Mouse (Mus musculus) stomach, embryonic 16.5 days (tissue): Measurements from ENCODE around the gene Dpf2. TPM values are rescaled to one million over a fixed set of nuclear protein-coding genes. Genes with fewer than 3 reads are reported as not detected.
"Not testable (repeated sequence)": the region's sequence is repeated elsewhere in the genome, so short reads cannot be mapped to it uniquely, and the experiment has no call there.

Source experiments
- ATAC-seq: fragments of 200-750 bp; cut with Nextera tagmentation; 2 replicates; pipeline ENCODE4 v1.8.0; 2017; ENCODE audit warnings: moderate number of reproducible peaks, moderate TSS enrichment; ENCODE audit not compliant: insufficient read depth, low FRiP score
- H3K27ac ChIP-seq: fragments of 300-500 bp; sonication (generic); 2 replicates; pipeline ENCODE4 v1.5.1; 2014; ENCODE audit warnings: low read length
- H3K27me3 ChIP-seq: fragments of 300-500 bp; sonication (generic); 2 replicates; pipeline ENCODE4 v1.6.1; 2014; ENCODE audit warnings: low read length, control low read depth, mixed read lengths; ENCODE audit not compliant: control insufficient read depth, insufficient read depth
- H3K36me3 ChIP-seq: fragments of 300-500 bp; sonication (generic); 2 replicates; pipeline ENCODE4 v1.6.1; 2014; ENCODE audit warnings: low read length; ENCODE audit not compliant: control insufficient read depth, insufficient read depth
- H3K4me1 ChIP-seq: fragments of 300-500 bp; sonication (generic); 2 replicates; pipeline ENCODE4 v1.6.1; 2014; ENCODE audit warnings: low read length, control low read depth, mixed read lengths; ENCODE audit not compliant: control insufficient read depth, insufficient read depth
- H3K4me2 ChIP-seq: fragments of 300-500 bp; sonication (generic); 2 replicates; pipeline ENCODE4 v1.6.1; 2014; ENCODE audit warnings: low read depth, low read length, mixed read lengths
- H3K4me3 ChIP-seq: fragments of 300-500 bp; sonication (generic); replicated peaks from 2 replicates; pipeline ENCODE4 v1.5.1; 2014; ENCODE audit warnings: mild to moderate bottlenecking, low read length
- H3K9ac ChIP-seq: fragments of 300-500 bp; sonication (generic); 2 replicates; pipeline ENCODE4 v1.6.1; 2014; ENCODE audit warnings: low read length
- H3K9me3 ChIP-seq: fragments of 300-500 bp; sonication (generic); replicated peaks from 2 replicates; pipeline ENCODE4 v1.6.1; 2016; ENCODE audit warnings: low read length, control low read depth; ENCODE audit not compliant: control insufficient read depth
- WGBS: fragments of 180-500 bp; shearing (Covaris S2); extraction: QIAGEN DNeasy Blood & Tissue Kit; methylation state at CpG from one replicate; pipeline ENCODE4 v1.1.7; 2014; 5-methylcytosine and 5-hydroxymethylcytosine counted together
- polyA plus RNA-seq: library from polyadenylated mRNA; unstranded; fragments of >200 nt; fragmentation: Nextera tagmentation; extraction: Ambion mirVana; gene quantifications from 2 replicates; pipeline ENCODE4 v1.2.1, GENCODE M21; 2015

Dpf2 gene
- polyA plus RNA-seq, 1 experiment from 2014 or later = 117 TPM

GRCm38 (mm10) chr19:5892262-5892661, 20.5 kb downstream of the Dpf2 start:
- no peak for ATAC-seq
- H3K9ac ChIP-seq = no peak overlapping the region
- H3K27ac ChIP-seq = no peak overlapping the region
- H3K4me1 ChIP-seq = peaks cover 7% of the 10 kb centered on the region; the same call in 1 of the 2 replicates
- H3K36me3 ChIP-seq = peaks cover 9% of the 10 kb centered on the region
- H3K27me3 ChIP-seq = no peaks in the 10 kb centered on the region
- no peaks in the 10 kb centered on the region for H3K9me3 ChIP-seq
- H3K4me2 ChIP-seq = no peak overlapping the region
- H3K4me3 ChIP-seq = no peak overlapping the region
- WGBS = 89% methylated on average over 7 of the region's 7 CpGs

GRCm38 (mm10) chr19:5891521-5892258, 21.1 kb downstream of the Dpf2 start:
- 92% methylated on average over 12 of the region's 12 CpGs for WGBS

DNA sequence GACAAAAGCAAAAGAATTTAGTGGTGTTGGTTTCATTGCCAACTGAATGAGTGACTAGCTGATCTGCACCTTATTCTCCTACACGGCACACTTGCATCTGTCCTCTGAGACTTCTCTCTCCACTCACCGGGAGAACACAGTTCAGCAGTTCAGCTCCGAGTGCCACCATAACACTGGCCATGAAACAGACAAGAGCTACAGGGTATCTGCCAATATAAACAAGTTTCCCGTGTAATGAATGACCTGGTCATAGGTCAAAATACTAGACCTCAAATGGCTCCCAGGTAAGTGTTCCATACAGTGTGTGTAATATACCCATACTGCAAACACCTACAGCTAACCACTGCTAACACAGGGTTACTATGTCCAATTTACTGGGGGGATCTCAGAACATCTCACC, 23.6 kb downstream of the Dpf2 start:
- 41% methylated on average over 4 of the region's 4 CpGs for WGBS
- H3K4me3 ChIP-seq = no peak overlapping the region

More at GRCm38 (mm10) chr19:5891521-5892258, 21.1 kb downstream of the Dpf2 start:
- Histone ChIP-seq H3K9me3 (no peaks in the 10 kb centered on the region), H3K27ac (no peak overlapping the region), H3K4me1 (peaks cover 7% of the 10 kb centered on the region; the same call in 1 of the 2 replicates), H3K4me2 (no peak overlapping the region), H3K9ac (no peak overlapping the region), H3K27me3 (no peaks in the 10 kb centered on the region), H3K4me3 (no peak overlapping the region), H3K36me3 (peaks cover 7% of the 10 kb centered on the region)
- ATAC-seq = no peak

DNA sequence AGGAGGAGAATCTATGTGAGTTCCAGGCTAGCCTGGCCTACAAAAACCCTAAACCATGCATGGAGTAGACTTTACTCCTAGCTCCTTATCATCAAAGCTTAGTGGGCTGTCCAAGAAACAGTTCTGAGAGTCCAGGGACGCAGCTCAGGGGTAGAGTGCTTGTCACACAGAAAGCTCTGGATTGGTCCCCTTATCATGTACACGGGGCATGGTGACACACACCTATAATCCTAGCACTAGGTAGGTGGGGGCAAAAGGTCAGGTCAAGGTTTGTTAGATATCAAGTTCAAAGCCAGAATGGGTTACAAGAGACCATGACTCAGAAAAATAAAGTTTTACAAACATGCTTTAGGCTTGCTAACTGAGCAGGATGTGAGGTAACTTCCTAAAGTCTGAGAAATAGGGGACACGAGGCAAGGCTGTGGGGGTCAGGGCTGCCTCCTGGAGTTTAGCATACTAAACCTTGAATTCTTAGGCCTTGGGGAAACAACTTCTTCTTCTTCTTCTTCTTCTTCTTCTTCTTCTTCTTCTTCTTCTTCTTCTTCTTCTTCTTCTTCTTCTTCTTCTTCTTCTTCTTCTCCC, 25.5 kb downstream of the Dpf2 start:
- H3K9me3 ChIP-seq = no peaks in the 10 kb centered on the region
- WGBS = 66% methylated on average over 3 of the region's 3 CpGs
- no peak for ATAC-seq

More for the DNA sequence above, 23.6 kb downstream of the Dpf2 start:
- Histone ChIP-seq H3K27ac (no peak overlapping the region), H3K36me3 (no peaks in the 10 kb centered on the region), H3K9ac (no peak overlapping the region), H3K27me3 (no peaks in the 10 kb centered on the region), H3K4me2 (no peak overlapping the region), H3K4me1 (peaks cover 7% of the 10 kb centered on the region; the same call in 1 of the 2 replicates), H3K9me3 (no peaks in the 10 kb centered on the region)
- no peak for ATAC-seq

GRCm38 (mm10) chr19:5885838-5886237, 27.0 kb downstream of the Dpf2 start:
- Histone ChIP-seq H3K9ac (no peak overlapping the region), H3K27ac (no peak overlapping the region), H3K4me3 (no peak overlapping the region), H3K4me2 (no peak overlapping the region), H3K27me3 (no peaks in the 10 kb centered on the region), H3K36me3 (no peaks in the 10 kb centered on the region), H3K4me1 (no peaks in the 10 kb centered on the region), H3K9me3 (no peaks in the 10 kb centered on the region)
- ATAC-seq = no peak
- WGBS = 55% methylated on average over 4 of the region's 4 CpGs

More for the DNA sequence above, 25.5 kb downstream of the Dpf2 start:
- Histone ChIP-seq H3K36me3 (no peaks in the 10 kb centered on the region), H3K4me3 (no peak overlapping the region), H3K27ac (no peak overlapping the region), H3K27me3 (no peaks in the 10 kb centered on the region), H3K9ac (no peak overlapping the region), H3K4me2 (no peak overlapping the region), H3K4me1 (no peaks in the 10 kb centered on the region)

- H3K36me3 ChIP-seq = no peaks in the 10 kb centered on the region
- no peak overlapping the region for H3K4me3 ChIP-seq
- no peak overlapping the region for H3K27ac ChIP-seq
- H3K4me1 ChIP-seq = no peaks in the 10 kb centered on the region
- ATAC-seq = 0 out of 2 replicates have a peak, but pooled peaks have one; percentile 39
- H3K27me3 ChIP-seq = no peaks in the 10 kb centered on the region
- 43% methylated on average over 1 of the region's 1 CpGs for WGBS
- no peaks in the 10 kb centered on the region for H3K9me3 ChIP-seq
- H3K4me2 ChIP-seq = no peak overlapping the region
- no peak overlapping the region; the same call in 1 of the 2 replicates for H3K9ac ChIP-seq
Measured at GRCm38 (mm10) chr19:5883935-5884334, 28.9 kb downstream of the Dpf2 start.

GRCm38 (mm10) chr19:5882079-5882478, 30.7 kb downstream of the Dpf2 start:
- not testable (repeated sequence) for H3K4me3 ChIP-seq, H3K36me3 ChIP-seq, ATAC-seq, H3K4me1 ChIP-seq, H3K9ac ChIP-seq, H3K4me2 ChIP-seq, H3K27ac ChIP-seq, H3K9me3 ChIP-seq, H3K27me3 ChIP-seq
- WGBS = 75% methylated on average over 5 of the region's 5 CpGs

- Histone ChIP-seq H3K27me3 (no peaks in the 10 kb centered on the region), H3K27ac (no peak overlapping the region), H3K4me2 (no peak overlapping the region), H3K9me3 (no peaks in the 10 kb centered on the region), H3K36me3 (no peaks in the 10 kb centered on the region), H3K4me3 (no peak overlapping the region), H3K9ac (no peak overlapping the region), H3K4me1 (peaks cover 9% of the 10 kb centered on the region)
- ATAC-seq = no peak
- 85% methylated on average over 6 of the region's 6 CpGs for WGBS
Measured at GRCm38 (mm10) chr19:5881155-5881554, 31.7 kb downstream of the Dpf2 start.

DNA sequence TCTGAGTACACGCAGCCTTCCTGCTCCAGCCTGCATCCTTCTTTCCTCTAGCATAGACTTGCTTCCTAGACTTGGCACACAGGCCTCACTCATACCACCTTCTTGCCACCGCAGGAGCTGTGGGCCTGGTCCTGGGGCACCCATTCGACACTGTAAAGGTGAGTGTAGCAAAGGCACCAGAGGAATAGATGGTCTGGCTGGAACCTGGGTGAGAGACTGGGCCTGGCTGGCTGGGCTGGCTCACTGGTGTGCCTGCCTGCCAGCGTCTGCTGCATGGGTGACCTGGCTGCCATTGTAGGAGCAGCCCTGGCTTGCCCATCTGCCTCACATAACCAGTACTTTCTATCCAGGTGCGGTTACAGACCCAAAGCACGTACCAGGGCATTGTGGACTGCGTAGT, 33.1 kb downstream of the Dpf2 start:
- H3K27me3 ChIP-seq = no peaks in the 10 kb centered on the region
- ATAC-seq = no peak
- H3K4me1 ChIP-seq = peaks cover 14% of the 10 kb centered on the region
- H3K9ac ChIP-seq = no peak overlapping the region
- H3K4me2 ChIP-seq = no peak overlapping the region
- H3K4me3 ChIP-seq = no peak overlapping the region
- no peak overlapping the region for H3K27ac ChIP-seq
- no peaks in the 10 kb centered on the region for H3K36me3 ChIP-seq
- WGBS = 92% methylated on average over 7 of the region's 7 CpGs
- H3K9me3 ChIP-seq = no peaks in the 10 kb centered on the region
